Mouse (Mus musculus) ES-Bruce4 (cell line): ENCODE data around the gene Gm45837. TPM values are rescaled to one million over a fixed set of nuclear protein-coding genes. Genes with fewer than 3 reads are reported as not detected.
A peak's percentile ranks its signal among the peaks of the same experiment; 100 is the strongest.

Experiments
- H3K27ac ChIP-seq: 2 replicates; pipeline ENCODE4 v1.5.1; 2012; ENCODE audit warnings: low read length, inconsistent platforms; ENCODE audit not compliant: insufficient read depth
- H3K27me3 ChIP-seq: 2 replicates; pipeline ENCODE4 v1.6.1; 2012; ENCODE audit warnings: mild to moderate bottlenecking, low read length, inconsistent platforms; ENCODE audit not compliant: control insufficient read depth, poor library complexity, insufficient read depth, severe bottlenecking
- H3K36me3 ChIP-seq: 2 replicates; pipeline ENCODE4 v1.6.1; 2012; ENCODE audit warnings: inconsistent platforms, mild to moderate bottlenecking, low read length, moderate library complexity; ENCODE audit not compliant: control insufficient read depth, poor library complexity, insufficient read depth, severe bottlenecking
- H3K4me1 ChIP-seq: one replicate; pipeline ENCODE4 v1.8.1; 2011; ENCODE audit warnings: low read length; ENCODE audit not compliant: control insufficient read depth, insufficient read depth
- H3K4me3 ChIP-seq: 2 replicates; pipeline ENCODE4 v1.5.1; 2011; ENCODE audit warnings: low read depth, mild to moderate bottlenecking, low read length
- H3K9ac ChIP-seq: 2 replicates; pipeline ENCODE4 v1.6.1; 2012; ENCODE audit warnings: low read depth, mild to moderate bottlenecking, inconsistent platforms; ENCODE audit not compliant: poor library complexity, severe bottlenecking
- H3K9me3 ChIP-seq: replicated peaks from 2 replicates; pipeline ENCODE4 v1.6.1; 2012; ENCODE audit warnings: mild to moderate bottlenecking, low read length, inconsistent platforms; ENCODE audit not compliant: control insufficient read depth, poor library complexity, insufficient read depth, severe bottlenecking
- CTCF ChIP-seq: IDR thresholded peaks from one replicate; pipeline ENCODE4 v1.8.1; 2011; ENCODE audit warnings: low read depth, low read length
- EP300 ChIP-seq: IDR thresholded peaks from 2 replicates; pipeline ENCODE4 v1.6.1; 2011; ENCODE audit warnings: low read depth, low read length; ENCODE audit not compliant: insufficient read depth
- POLR2A ChIP-seq: IDR thresholded peaks from one replicate; pipeline ENCODE4 v1.8.1; 2011; ENCODE audit warnings: low read length; ENCODE audit not compliant: insufficient read depth
- polyA plus RNA-seq: library from polyadenylated mRNA; stranded (reverse); fragments of >200 nt; gene quantifications from 2 replicates; pipeline ENCODE4 v1.2.4, GENCODE M21; 2011; ENCODE audit warnings: low read depth; ENCODE audit not compliant: missing spikeins, insufficient read depth, insufficient read length

The Gm45837 gene
- polyA plus RNA-seq, 1 experiment = not detected

- no peaks in the 10 kb centered on the region for H3K27me3 ChIP-seq
- no peak overlapping the region for H3K4me3 ChIP-seq
- H3K4me1 ChIP-seq = no peaks in the 10 kb centered on the region
- H3K27ac ChIP-seq = no peak overlapping the region
- TF ChIP-seq POLR2A (no peak), CTCF (no peak), EP300 (no peak)
- H3K36me3 ChIP-seq = no peaks in the 10 kb centered on the region
- H3K9ac ChIP-seq = no peak overlapping the region
- no peaks in the 10 kb centered on the region for H3K9me3 ChIP-seq
These were observed 76.4 kb downstream of the Gm45837 start for GRCm38 (mm10) chr7:101487102-101487501.

- no peak overlapping the region for H3K9ac ChIP-seq
- no peak overlapping the region for H3K27ac ChIP-seq
- no peaks in the 10 kb centered on the region for H3K36me3 ChIP-seq
- no peaks in the 10 kb centered on the region for H3K27me3 ChIP-seq
- no peak overlapping the region for H3K4me3 ChIP-seq
- no peaks in the 10 kb centered on the region for H3K4me1 ChIP-seq
- H3K9me3 ChIP-seq = no peaks in the 10 kb centered on the region
- TF ChIP-seq POLR2A (no peak), EP300 (no peak)
These were observed 80.3 kb downstream of the Gm45837 start for GRCm38 (mm10) chr7:101490952-101491351.

GRCm38 (mm10) chr7:101498385-101498784 is 87.7 kb downstream of the Gm45837 start:
- H3K4me3 ChIP-seq = no peak overlapping the region
- no peak overlapping the region for H3K9ac ChIP-seq
- no peaks in the 10 kb centered on the region for H3K9me3 ChIP-seq
- TF ChIP-seq EP300 (no peak), CTCF (no peak), POLR2A (no peak)
- H3K27ac ChIP-seq = no peak overlapping the region
- H3K27me3 ChIP-seq = no peaks in the 10 kb centered on the region
- H3K36me3 ChIP-seq = no peaks in the 10 kb centered on the region
- no peaks in the 10 kb centered on the region for H3K4me1 ChIP-seq

- Histone ChIP-seq H3K27me3 (no peaks in the 10 kb centered on the region), H3K27ac (no peak overlapping the region), H3K36me3 (no peaks in the 10 kb centered on the region), H3K4me3 (no peak overlapping the region), H3K4me1 (no peaks in the 10 kb centered on the region), H3K9me3 (no peaks in the 10 kb centered on the region), H3K9ac (no peak overlapping the region)
- TF ChIP-seq EP300 = no peak
- no peak for TF ChIP-seq POLR2A
- TF ChIP-seq CTCF = no peak
These were observed 88.6 kb downstream of the Gm45837 start for GRCm38 (mm10) chr7:101499251-101499650.

GRCm38 (mm10) chr7:101499701-101500100 is 89.0 kb downstream of the Gm45837 start:
- no peak overlapping the region for H3K27ac ChIP-seq
- H3K9me3 ChIP-seq = no peaks in the 10 kb centered on the region
- H3K4me1 ChIP-seq = no peaks in the 10 kb centered on the region
- no peak overlapping the region for H3K9ac ChIP-seq
- H3K4me3 ChIP-seq = no peak overlapping the region
- no peak for TF ChIP-seq EP300
- no peak for TF ChIP-seq CTCF
- TF ChIP-seq POLR2A = no peak
- H3K36me3 ChIP-seq = no peaks in the 10 kb centered on the region
- H3K27me3 ChIP-seq = no peaks in the 10 kb centered on the region

GRCm38 (mm10) chr7:101501236-101501635 is 90.5 kb downstream of the Gm45837 start:
- TF ChIP-seq CTCF (no peak), EP300 (no peak), POLR2A (no peak)
- Histone ChIP-seq H3K9me3 (no peaks in the 10 kb centered on the region), H3K4me1 (no peaks in the 10 kb centered on the region), H3K36me3 (no peaks in the 10 kb centered on the region), H3K27me3 (no peaks in the 10 kb centered on the region), H3K4me3 (no peak overlapping the region), H3K27ac (no peak overlapping the region), H3K9ac (no peak overlapping the region)

GRCm38 (mm10) chr7:101501675-101502074 is 91.0 kb downstream of the Gm45837 start:
- Histone ChIP-seq H3K36me3 (no peaks in the 10 kb centered on the region), H3K27me3 (no peaks in the 10 kb centered on the region), H3K27ac (no peak overlapping the region), H3K9ac (no peak overlapping the region), H3K4me1 (no peaks in the 10 kb centered on the region), H3K9me3 (no peaks in the 10 kb centered on the region), H3K4me3 (no peak overlapping the region)
- TF ChIP-seq CTCF (peak; percentile 85), EP300 (no peak), POLR2A (no peak)
